Mouse (Mus musculus): ENCODE results near the gene Hexa. TPM values are rescaled to one million over a fixed set of nuclear protein-coding genes. Genes with fewer than 3 reads are reported as not detected.

Hexa gene
- polyA plus RNA-seq (2015; fragmentation: Nextera tagmentation; extraction: Ambion mirVana) = 27.9 and 31.0 TPM in 2 replicates

GRCm38 (mm10) chr9:59539441-59540137, at the start of gene Hexa, which contains the start of gene Tmem202:
TSS of gene Hexa (plus strand) at chr9:59539540.
TSS of gene Tmem202 (minus strand) at chr9:59539847.
- Histone ChIP-seq H3K27me3 (ENCODE audit: insufficient read depth, low read length) (0 out of 2 replicates have a peak, but pooled peaks cover 5% of the 10 kb centered on the region), H3K4me3 (ENCODE audit: low read depth, low read length) (peak within 1 kb of the TSS; percentile 60), H3K27ac (ENCODE audit: low read depth) (peak within 1 kb of the TSS; percentile 69), H3K9ac (replicated peaks) (peak within 1 kb of the TSS; percentile 62), H3K4me1 (ENCODE audit: insufficient read depth) (peaks cover 15% of the 10 kb centered on the region), H3K4me2 (ENCODE audit: low read depth, low read length) (peak within 1 kb of the TSS; percentile 89), H3K9me3 (ENCODE audit: low read length) (no peaks in the 10 kb centered on the region), H3K36me3 (replicated peaks; ENCODE audit: insufficient read depth, low read length) (no peaks in the 10 kb centered on the region)
- TF ChIP-seq EP300 (IDR thresholded peaks at IDR 0.05; ENCODE audit: low read depth) (no peak; the same call in 1 of the 2 replicates), CTCF (IDR thresholded peaks at IDR 0.05; ENCODE audit: low read depth) (no peak)
- under 1% methylated on average over 51 of the region's 55 CpGs for WGBS (ENCODE audit: insufficient replicate concordance)
- ATAC-seq = peak; percentile 76
- peak; percentile 79 for DNase-seq

GRCm38 (mm10) chr9:59508146-59508545, 31.2 kb upstream of the Hexa start:
- DNase-seq = no peak
- whole genome bisulfite sequencing (ENCODE audit: insufficient replicate concordance) = 46% methylated on average over 1 of the region's 1 CpGs
- no peak for ATAC-seq
- no peak overlapping the region for H3K9ac ChIP-seq (replicated peaks)
- H3K9me3 ChIP-seq (ENCODE audit: low read length) = no peaks in the 10 kb centered on the region
- no peak overlapping the region for H3K4me3 ChIP-seq (ENCODE audit: low read depth, low read length)
- H3K4me1 ChIP-seq (ENCODE audit: insufficient read depth) = no peaks in the 10 kb centered on the region
- H3K36me3 ChIP-seq (replicated peaks; ENCODE audit: insufficient read depth, low read length) = no peaks in the 10 kb centered on the region
- H3K4me2 ChIP-seq (ENCODE audit: low read depth, low read length) = no peak overlapping the region
- no peak overlapping the region for H3K27ac ChIP-seq (ENCODE audit: low read depth)
- H3K27me3 ChIP-seq (ENCODE audit: insufficient read depth, low read length) = no peaks in the 10 kb centered on the region
- TF ChIP-seq CTCF (IDR thresholded peaks at IDR 0.05; ENCODE audit: low read depth) (no peak), EP300 (IDR thresholded peaks at IDR 0.05; ENCODE audit: low read depth) (no peak)

- DNase-seq = no peak
- 57% methylated on average over 4 of the region's 4 CpGs for WGBS (ENCODE audit: insufficient replicate concordance)
- Histone ChIP-seq H3K27ac (ENCODE audit: low read depth) (no peak overlapping the region), H3K4me3 (ENCODE audit: low read depth, low read length) (no peak overlapping the region), H3K36me3 (replicated peaks; ENCODE audit: insufficient read depth, low read length) (no peaks in the 10 kb centered on the region), H3K9me3 (ENCODE audit: low read length) (no peaks in the 10 kb centered on the region), H3K4me2 (ENCODE audit: low read depth, low read length) (no peak overlapping the region), H3K4me1 (ENCODE audit: insufficient read depth) (no peaks in the 10 kb centered on the region), H3K9ac (replicated peaks) (no peak overlapping the region), H3K27me3 (ENCODE audit: insufficient read depth, low read length) (no peaks in the 10 kb centered on the region)
- ATAC-seq = no peak
- TF ChIP-seq EP300 (IDR thresholded peaks at IDR 0.05; ENCODE audit: low read depth) (no peak), CTCF (IDR thresholded peaks at IDR 0.05; ENCODE audit: low read depth) (no peak)
These were observed 27.0 kb upstream of the Hexa start for GRCm38 (mm10) chr9:59512381-59512780.

GRCm38 (mm10) chr9:59515069-59515468, 24.3 kb upstream of the Hexa start:
- WGBS (ENCODE audit: insufficient replicate concordance) = 35% methylated on average over 3 of the region's 3 CpGs
- DNase-seq = no peak

GRCm38 (mm10) chr9:59517127-59517526, 22.2 kb upstream of the Hexa start:
- H3K9me3 ChIP-seq (ENCODE audit: low read length) = no peaks in the 10 kb centered on the region
- H3K4me2 ChIP-seq (ENCODE audit: low read depth, low read length) = no peak overlapping the region
- no peaks in the 10 kb centered on the region for H3K4me1 ChIP-seq (ENCODE audit: insufficient read depth)
- peak; percentile 29 for TF ChIP-seq CTCF (IDR thresholded peaks at IDR 0.05; ENCODE audit: low read depth)
- no peak for TF ChIP-seq EP300 (IDR thresholded peaks at IDR 0.05; ENCODE audit: low read depth)
- no peaks in the 10 kb centered on the region for H3K27me3 ChIP-seq (ENCODE audit: insufficient read depth, low read length)
- DNase-seq = no peak
- H3K9ac ChIP-seq (replicated peaks) = no peak overlapping the region
- no peak for ATAC-seq
- H3K27ac ChIP-seq (ENCODE audit: low read depth) = no peak overlapping the region
- no peak overlapping the region for H3K4me3 ChIP-seq (ENCODE audit: low read depth, low read length)
- 56% methylated on average over 7 of the region's 7 CpGs for WGBS (ENCODE audit: insufficient replicate concordance)
- no peaks in the 10 kb centered on the region for H3K36me3 ChIP-seq (replicated peaks; ENCODE audit: insufficient read depth, low read length)

More at GRCm38 (mm10) chr9:59515069-59515468, 24.3 kb upstream of the Hexa start:
- Histone ChIP-seq H3K9ac (replicated peaks) (no peak overlapping the region), H3K36me3 (replicated peaks; ENCODE audit: insufficient read depth, low read length) (no peaks in the 10 kb centered on the region), H3K4me1 (ENCODE audit: insufficient read depth) (no peaks in the 10 kb centered on the region), H3K27ac (ENCODE audit: low read depth) (no peak overlapping the region), H3K9me3 (ENCODE audit: low read length) (no peaks in the 10 kb centered on the region), H3K4me2 (ENCODE audit: low read depth, low read length) (no peak overlapping the region), H3K4me3 (ENCODE audit: low read depth, low read length) (no peak overlapping the region), H3K27me3 (ENCODE audit: insufficient read depth, low read length) (no peaks in the 10 kb centered on the region)
- no peak for ATAC-seq
- TF ChIP-seq EP300 (IDR thresholded peaks at IDR 0.05; ENCODE audit: low read depth) (no peak), CTCF (IDR thresholded peaks at IDR 0.05; ENCODE audit: low read depth) (no peak)

GRCm38 (mm10) chr9:59518976-59519375, 20.4 kb upstream of the Hexa start:
- DNase-seq (no peak), ATAC-seq (no peak)
- H3K4me2 ChIP-seq (ENCODE audit: low read depth, low read length) = no peak overlapping the region
- no peaks in the 10 kb centered on the region for H3K27me3 ChIP-seq (ENCODE audit: insufficient read depth, low read length)
- no peak for TF ChIP-seq CTCF (IDR thresholded peaks at IDR 0.05; ENCODE audit: low read depth)
- TF ChIP-seq EP300 (IDR thresholded peaks at IDR 0.05; ENCODE audit: low read depth) = no peak
- no peak overlapping the region for H3K9ac ChIP-seq (replicated peaks)
- H3K36me3 ChIP-seq (replicated peaks; ENCODE audit: insufficient read depth, low read length) = no peaks in the 10 kb centered on the region
- no peak overlapping the region for H3K4me3 ChIP-seq (ENCODE audit: low read depth, low read length)
- WGBS (ENCODE audit: insufficient replicate concordance) = 62% methylated on average over 5 of the region's 5 CpGs
- no peaks in the 10 kb centered on the region for H3K4me1 ChIP-seq (ENCODE audit: insufficient read depth)
- H3K27ac ChIP-seq (ENCODE audit: low read depth) = no peak overlapping the region
- no peaks in the 10 kb centered on the region for H3K9me3 ChIP-seq (ENCODE audit: low read length)

Measured in liver, postnatal 0 days (tissue).